7 mouse cellular contexts compared by ENCODE assay signal in genomic region chr10:95894856-95895386, GRCm38 (mm10). TPM values are rescaled to one million over a fixed set of nuclear protein-coding genes. Genes with fewer than 3 reads are reported as not detected.
DNase-seq lines count a peak whose midpoint lies in the region; ATAC-seq and TF ChIP-seq lines count a peak whose summit lies in the region.

No protein-coding gene starts in this region.

- no peaks in the 10 kb centered on the region for H3K9me3 ChIP-seq in intestine, embryonic 15.5 days

- peak overlapping the region; percentile 64 for H3K4me2 ChIP-seq in intestine, embryonic 15.5 days (replicated peaks)

- peak; percentile 39 to 44 for DNase-seq in adrenal gland, adult 18-20 months (ENCODE audit: low spot score in 2 of 2)
- peak; percentile 45 for DNase-seq in gastrocnemius, postnatal 14 days
- DNase-seq in left cerebral cortex, postnatal 10 days (ENCODE audit: extremely low spot score in 1 of 2, low spot score in 2 of 2), result peak; percentile 70 to 71
- DNase-seq in right cerebral cortex, adult 2 months (ENCODE audit: low spot score in 2 of 2), result peak; percentile 73 to 76

- ATAC-seq in intestine, embryonic 15.5 days, result peak; percentile 81; the same call in 1 of the 2 replicates
- peak; percentile 92 for ATAC-seq in megakaryocyte, adult 5-6 weeks (ENCODE audit: poor library complexity, severe bottlenecking)

- TF ChIP-seq POLR2A in cortical plate, adult 2 months (IDR thresholded peaks at IDR 0.05; ENCODE audit: extremely low read depth, insufficient read depth, low read length), result no peak

- no peaks in the 10 kb centered on the region for H3K27me3 ChIP-seq in intestine, embryonic 15.5 days (replicated peaks)

- no peak overlapping the region for H3K27ac ChIP-seq in cortical plate, adult 2 months (ENCODE audit: insufficient read depth, low read length)
- no peak overlapping the region for H3K27ac ChIP-seq in intestine, embryonic 15.5 days

- intact Hi-C loops in gastrocnemius, postnatal 14 days (cut with DNase I; ENCODE audit: low total_unique reads), result loop anchor here (5.0 kb wide), 2 partner anchors 137 to 338 kb away; no protein-coding TSS in a partner anchor
- intact Hi-C loops in left cerebral cortex, postnatal 10 days (cut with DNase I), result loop anchor here (1.0 to 10.0 kb wide), 3 partner anchors 137 to 410 kb away; no protein-coding TSS in a partner anchor

- H3K4me1 ChIP-seq in cortical plate, adult 2 months (ENCODE audit: control insufficient read depth, insufficient read depth, low read length), result no peaks in the 10 kb centered on the region
- peaks cover 6% of the 10 kb centered on the region for H3K4me1 ChIP-seq in intestine, embryonic 15.5 days (replicated peaks)

- peak; percentile 86 for TF ChIP-seq CTCF in cortical plate, adult 2 months (IDR thresholded peaks at IDR 0.05; ENCODE audit: extremely low read depth, insufficient read depth, low read length)

- H3K4me3 ChIP-seq in cortical plate, adult 2 months (ENCODE audit: insufficient read depth, low read length), result peak overlapping the region; percentile 36
- H3K4me3 ChIP-seq in intestine, embryonic 15.5 days (replicated peaks), result peak overlapping the region; percentile 30; the same call in 1 of the 2 replicates

- 0 out of 2 replicates have a peak overlapping the region, but pooled peaks have one; percentile 11 for H3K9ac ChIP-seq in intestine, embryonic 15.5 days

- no peaks in the 10 kb centered on the region for H3K36me3 ChIP-seq in intestine, embryonic 15.5 days

- WGBS in intestine, embryonic 15.5 days, result 39% methylated on average over 10 of the region's 10 CpGs

RNA-seq across cellular contexts. Expression of gene Eea1, which starts 45.5 kb away (rescaled TPM):
- total RNA-seq in adrenal gland, adult 18-20 months (2021), result 10 to 100 TPM; 20.5 to 47.4 TPM
- polyA plus RNA-seq in cortical plate, adult 2 months (2012; rRNA removed), result 14.5 and 15.0 TPM in 2 replicates
- 10 to 100 TPM; 16.7 to 20.7 TPM for total RNA-seq in gastrocnemius, postnatal 14 days (2021)
- polyA plus RNA-seq in intestine, embryonic 15.5 days (2015; fragmentation: Nextera tagmentation; extraction: Ambion mirVana), result 19.9 and 22.4 TPM in 2 replicates
- total RNA-seq in left cerebral cortex, postnatal 10 days (2021), result 10 to 100 TPM; 23.9 to 25.2 TPM
- total RNA-seq in megakaryocyte, adult 5-6 weeks (2015), result 22.1 and 22.6 TPM in 2 replicates
- total RNA-seq in megakaryocyte, adult 5-6 weeks (2017), result 33.3 and 36.7 TPM in 2 replicates

RNA-seq across cellular contexts. Expression of gene Gm33543, which starts 52.2 kb away (rescaled TPM):
- total RNA-seq in adrenal gland, adult 18-20 months (2021), result not detected
- polyA plus RNA-seq in cortical plate, adult 2 months (2012; rRNA removed), result 0.13 and 0.15 TPM in 2 replicates
- under 1 TPM; 0.33 to 0.62 TPM for total RNA-seq in gastrocnemius, postnatal 14 days (2021)
- polyA plus RNA-seq in intestine, embryonic 15.5 days (2015; fragmentation: Nextera tagmentation; extraction: Ambion mirVana), result not detected in 2 replicates
- not detected for total RNA-seq in left cerebral cortex, postnatal 10 days (2021)
- total RNA-seq in megakaryocyte, adult 5-6 weeks (2015), result not detected in 2 replicates
- total RNA-seq in megakaryocyte, adult 5-6 weeks (2017), result not detected in 2 replicates
